Comparison of ENCODE assay signal across 11 mouse cellular contexts in genomic region chr17:25374011-25374410, GRCm38 (mm10). TPM values are rescaled to one million over a fixed set of nuclear protein-coding genes. Genes with fewer than 3 reads are reported as not detected.
A peak's percentile ranks its signal among the peaks of the same experiment; 100 is the strongest.
DNase-seq lines count a peak whose midpoint lies in the region; ATAC-seq and TF ChIP-seq lines count a peak whose summit lies in the region.
"Had no signal": no experiment of that assay in that cellular context is flagged by ENCODE, and none has a peak within 500 bp of the region (broad histone marks: within the 10 kb centered on the region; RNA-seq: fewer than 3 reads in every experiment).

No protein-coding gene starts in this region.

- no peaks in the 10 kb centered on the region for H3K9me3 ChIP-seq in limb, embryonic 11.5 days (ENCODE audit: control insufficient read depth, low read length)
- H3K9me3 ChIP-seq in limb, embryonic 10.5 days (replicated peaks): no peaks in the 10 kb centered on the region

- H3K27me3 ChIP-seq in limb, embryonic 11.5 days (ENCODE audit: control insufficient read depth, insufficient read depth, low read length): no peaks in the 10 kb centered on the region
- H3K27me3 ChIP-seq in limb, embryonic 10.5 days (ENCODE audit: low read depth, poor library complexity, severe bottlenecking): peaks cover 4% of the 10 kb centered on the region; the same call in 1 of the 2 replicates

- H3K27ac ChIP-seq in limb, embryonic 11.5 days (replicated peaks; ENCODE audit: low read depth, low read length): no peak overlapping the region
- H3K27ac ChIP-seq in limb, embryonic 10.5 days: no peak overlapping the region

- no peak overlapping the region for H3K9ac ChIP-seq in limb, embryonic 11.5 days (ENCODE audit: low read length)

- H3K4me1 ChIP-seq in limb, embryonic 11.5 days (ENCODE audit: control insufficient read depth, insufficient read depth, low read length): no peaks in the 10 kb centered on the region
- H3K4me1 ChIP-seq in limb, embryonic 10.5 days: peaks cover 9% of the 10 kb centered on the region; the same call in 1 of the 2 replicates

- no peaks in the 10 kb centered on the region; the same call in 1 of the 2 replicates for H3K36me3 ChIP-seq in limb, embryonic 11.5 days (ENCODE audit: control insufficient read depth, insufficient read depth, low read length)
- peaks cover 17% of the 10 kb centered on the region; the same call in 1 of the 2 replicates for H3K36me3 ChIP-seq in limb, embryonic 10.5 days

- no peak overlapping the region for H3K4me2 ChIP-seq in limb, embryonic 11.5 days (ENCODE audit: low read depth, severe bottlenecking)

- no peak for ATAC-seq in limb, embryonic 11.5 days (ENCODE audit: insufficient number of reproducible peaks, low FRiP score, low TSS enrichment, low read depth)
- ATAC-seq in megakaryocyte, adult 5-6 weeks (ENCODE audit: poor library complexity, severe bottlenecking): no peak

- peak; percentile 24 to 27 for DNase-seq in frontal cortex, postnatal 36 days (ENCODE audit: low spot score in 2 of 2)
- DNase-seq in frontal cortex, postnatal 25 days (ENCODE audit: low spot score in 2 of 2): no peak
- DNase-seq in limb, embryonic 11.5 days (ENCODE audit: low spot score): peak; percentile 47
- DNase-seq in limb, embryonic 10.5 days (ENCODE audit: low spot score): no peak
- DNase-seq in brain, embryonic 14.5 days (ENCODE audit: low read depth): peak; percentile 23
- DNase-seq in lung, postnatal 25 days (ENCODE audit: low spot score): peak; percentile 48
- DNase-seq in heart, postnatal 25 days (ENCODE audit: low spot score): no peak
- DNase-seq: gastrocnemius, postnatal 10 days had no signal

- H3K4me3 ChIP-seq in limb, embryonic 11.5 days (ENCODE audit: low read depth, low read length): no peak overlapping the region
- H3K4me3 ChIP-seq in limb, embryonic 10.5 days: no peak overlapping the region

- WGBS in limb, embryonic 11.5 days: 45% methylated on average over 9 of the region's 9 CpGs
- 45% methylated on average over 9 of the region's 9 CpGs for WGBS in limb, embryonic 10.5 days

- intact Hi-C loops in heart, postnatal 25 days (cut with DNase I): no loop called here

- TF ChIP-seq CTCF in brain, embryonic 14.5 days (IDR thresholded peaks at IDR 0.05; ENCODE audit: borderline replicate concordance, extremely low read depth, insufficient read depth, insufficient read length): peak; percentile 42; the same call in 1 of the 2 replicates

- no peak for TF ChIP-seq POLR2A in brain, embryonic 14.5 days (IDR thresholded peaks at IDR 0.05; ENCODE audit: borderline replicate concordance, extremely low read depth, insufficient read depth, insufficient read length, poor library complexity, severe bottlenecking)

RNA-seq across cellular contexts. Expression of gene Tpsg1, which starts 4.9 kb away (rescaled TPM):
- polyA plus RNA-seq in limb, embryonic 11.5 days (2014; fragmentation: Nextera tagmentation; extraction: Ambion mirVana): 0.41 and 0.63 TPM in 2 replicates
- not detected in 2 replicates for polyA plus RNA-seq in limb, embryonic 10.5 days (2016; fragmentation: Nextera tagmentation; extraction: Ambion mirVana)
- 0.45 and 0.72 TPM in 2 replicates for polyA plus RNA-seq in brain, embryonic 14.5 days (2012; rRNA removed)
- total RNA-seq in heart, postnatal 25 days (2021): not detected
- not detected in 2 replicates for total RNA-seq in megakaryocyte, adult 5-6 weeks (2015)
- not detected in 2 replicates for total RNA-seq in megakaryocyte, adult 5-6 weeks (2017)
- total RNA-seq: gastrocnemius, postnatal 10 days; layer of hippocampus, postnatal 25 days had no signal

RNA-seq across cellular contexts. Expression of gene Tpsb2, which starts 7.9 kb away (rescaled TPM):
- not detected in 2 replicates for polyA plus RNA-seq in limb, embryonic 11.5 days (2014; fragmentation: Nextera tagmentation; extraction: Ambion mirVana)
- not detected in 2 replicates for polyA plus RNA-seq in limb, embryonic 10.5 days (2016; fragmentation: Nextera tagmentation; extraction: Ambion mirVana)
- 0.62 and 2.5 TPM in 2 replicates for polyA plus RNA-seq in brain, embryonic 14.5 days (2012; rRNA removed)
- 1 to 10 TPM; 1.6 to 2.2 TPM for total RNA-seq in heart, postnatal 25 days (2021)
- not detected in 2 replicates for total RNA-seq in megakaryocyte, adult 5-6 weeks (2015)
- not detected in 2 replicates for total RNA-seq in megakaryocyte, adult 5-6 weeks (2017)

RNA-seq across cellular contexts. Expression of gene Tpsab1, which starts 28.6 kb away (rescaled TPM):
- not detected in 2 replicates for polyA plus RNA-seq in limb, embryonic 11.5 days (2014; fragmentation: Nextera tagmentation; extraction: Ambion mirVana)
- not detected in 2 replicates for polyA plus RNA-seq in limb, embryonic 10.5 days (2016; fragmentation: Nextera tagmentation; extraction: Ambion mirVana)
- polyA plus RNA-seq in brain, embryonic 14.5 days (2012; rRNA removed): 0.06 TPM in 1 of 2 replicates, not detected in the other
- under 1 TPM; 0.47 to 0.84 TPM for total RNA-seq in heart, postnatal 25 days (2021)
- not detected in 2 replicates for total RNA-seq in megakaryocyte, adult 5-6 weeks (2015)
- not detected in 2 replicates for total RNA-seq in megakaryocyte, adult 5-6 weeks (2017)

RNA-seq across cellular contexts. Expression of gene Prss29, which starts 55.6 kb away (rescaled TPM):
- polyA plus RNA-seq in limb, embryonic 11.5 days (2014; fragmentation: Nextera tagmentation; extraction: Ambion mirVana): not detected in 2 replicates
- polyA plus RNA-seq in limb, embryonic 10.5 days (2016; fragmentation: Nextera tagmentation; extraction: Ambion mirVana): not detected in 2 replicates
- polyA plus RNA-seq in brain, embryonic 14.5 days (2012; rRNA removed): not detected in 2 replicates
- not detected for total RNA-seq in heart, postnatal 25 days (2021)
- total RNA-seq in megakaryocyte, adult 5-6 weeks (2015): not detected in 2 replicates
- not detected in 2 replicates for total RNA-seq in megakaryocyte, adult 5-6 weeks (2017)
- total RNA-seq: gastrocnemius, postnatal 10 days; layer of hippocampus, postnatal 25 days had no signal
- polyA plus RNA-seq: stomach, embryonic 16.5 days had no signal

RNA-seq across cellular contexts. Expression of gene Cacna1h, which starts 59.6 kb away (rescaled TPM):
- polyA plus RNA-seq in limb, embryonic 11.5 days (2014; fragmentation: Nextera tagmentation; extraction: Ambion mirVana): 5.5 TPM in 2 replicates
- 1.8 and 3.2 TPM in 2 replicates for polyA plus RNA-seq in limb, embryonic 10.5 days (2016; fragmentation: Nextera tagmentation; extraction: Ambion mirVana)
- 90.4 and 118 TPM in 2 replicates for polyA plus RNA-seq in brain, embryonic 14.5 days (2012; rRNA removed)
- 1 to 10 TPM; 6.9 to 7.3 TPM for total RNA-seq in heart, postnatal 25 days (2021)
- total RNA-seq in megakaryocyte, adult 5-6 weeks (2015): 0.05 TPM in 1 of 2 replicates, not detected in the other
- not detected in 2 replicates for total RNA-seq in megakaryocyte, adult 5-6 weeks (2017)

Comparison
In these comparisons a context has a peak if more than half of its experiments do, and no peak if none do; other contexts are left out.
1. DNase-seq: peak in frontal cortex, postnatal 36 days (2 of 2), limb, embryonic 11.5 days (single experiment), brain, embryonic 14.5 days (single experiment) and lung, postnatal 25 days (single experiment); none in frontal cortex, postnatal 25 days (0 of 2), limb, embryonic 10.5 days (single experiment) and heart, postnatal 25 days (single experiment).